Mouse (Mus musculus) left cerebral cortex, adult 8-10 months (tissue): ENCODE measurements around the gene Tec. TPM values are rescaled to one million over a fixed set of nuclear protein-coding genes. Genes with fewer than 3 reads are reported as not detected.

ENCODE experiments used
- DNase-seq, 2 experiments: peaks; one replicate each; pipeline ENCODE4 v3.0.0; 2022; ENCODE audit warnings: low spot score in 2 of 2
- total RNA-seq, 4 experiments: library from RNA; stranded (reverse); gene quantifications; 2 replicates each; pipeline ENCODE4 v1.2.4; 2022

Gene Tec
- total RNA-seq, 4 experiments from 2014 or later = 2.4 to 6.6 (median 3.9) TPM

GRCm38 (mm10) chr5:72784719-72785118 lies 83.6 kb downstream of the Tec start:
- DNase-seq = no peak

- peak in 1 of 2 experiments; percentile 41 for DNase-seq
Measured at GRCm38 (mm10) chr5:72783957-72784356, 84.3 kb downstream of the Tec start.

DNA sequence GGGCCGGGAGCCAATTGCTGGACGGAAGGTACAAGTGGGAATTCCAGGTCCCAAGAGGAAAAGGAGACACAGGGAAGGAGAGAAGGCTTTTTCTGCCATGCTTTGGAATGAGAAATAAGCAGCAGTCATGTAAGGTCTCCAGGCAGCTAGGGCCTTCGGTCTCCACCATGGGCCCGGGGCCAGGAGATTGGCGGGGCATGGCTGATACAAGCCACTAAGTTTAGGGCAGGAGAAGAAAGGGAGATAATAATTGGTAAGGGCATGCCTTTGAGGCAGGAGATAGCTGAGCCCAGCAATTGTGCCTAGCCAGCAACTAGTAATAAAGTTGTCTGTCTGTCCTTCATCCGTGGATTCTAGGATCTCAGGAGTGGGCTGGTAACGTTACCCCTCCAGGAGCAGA lies 85.2 kb downstream of the Tec start:
- DNase-seq = no peak

DNA sequence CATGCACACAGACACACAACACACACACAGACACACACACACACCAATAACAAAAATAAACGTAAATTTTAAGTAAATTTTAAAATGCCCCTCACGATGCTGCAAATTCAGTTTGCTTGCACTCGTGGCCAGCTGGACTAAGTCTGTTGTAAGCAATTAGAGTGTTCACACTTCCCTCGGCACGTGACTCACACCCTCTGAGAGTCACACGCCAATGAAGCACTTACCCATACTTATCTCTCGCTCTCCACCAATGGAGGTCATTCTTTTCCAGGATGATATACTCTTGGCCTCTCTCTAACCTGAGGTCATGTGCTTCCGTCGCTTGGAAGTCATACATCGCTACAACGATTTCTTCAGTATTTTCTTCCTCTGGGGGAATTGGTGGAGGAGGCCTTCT lies 86.5 kb downstream of the Tec start:
- DNase-seq = no peak

GRCm38 (mm10) chr5:72776595-72776994 lies 91.7 kb downstream of the Tec start:
- DNase-seq = no peak

GRCm38 (mm10) chr5:72776127-72776526 lies 92.2 kb downstream of the Tec start:
- no peak for DNase-seq

DNA sequence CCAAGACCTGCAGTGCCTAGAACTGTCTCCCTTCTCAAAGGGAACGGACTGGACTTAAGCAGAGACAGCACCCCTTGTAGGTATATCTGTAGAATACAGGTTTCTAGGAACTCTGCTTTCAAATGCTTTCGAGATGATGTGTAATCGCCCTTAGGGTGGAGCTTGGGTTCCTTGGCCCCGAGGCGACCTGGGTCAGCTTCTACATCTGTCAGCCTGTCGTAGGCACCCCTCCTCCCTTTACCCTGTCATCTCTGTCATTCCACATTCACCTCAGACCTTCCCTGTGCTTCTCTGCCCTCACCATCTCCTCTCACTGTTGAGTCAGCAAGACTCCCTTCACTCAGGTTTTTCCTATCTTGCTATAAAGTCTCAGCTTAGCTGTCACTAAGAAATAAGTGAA lies 98.4 kb downstream of the Tec start:
- no peak for DNase-seq

DNA sequence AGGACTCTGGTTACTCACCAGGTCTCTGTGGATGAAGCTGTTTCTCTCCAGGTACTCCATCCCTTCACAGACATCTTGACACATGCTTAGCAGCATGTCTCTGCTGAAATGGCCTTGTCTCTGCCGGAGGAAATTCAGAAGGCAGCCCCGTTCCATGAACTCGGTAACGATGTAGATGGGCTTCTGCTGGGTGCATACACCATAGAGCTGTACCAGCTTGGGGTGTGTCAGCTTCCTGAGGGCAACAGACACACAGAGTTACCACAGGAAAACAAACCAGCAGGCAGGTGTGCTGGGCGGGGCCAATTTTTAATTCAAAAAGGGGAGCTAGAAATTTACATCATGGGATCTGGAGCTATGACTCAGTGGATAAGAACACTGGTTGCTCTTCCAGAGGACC lies 104.7 kb downstream of the Tec start:
- DNase-seq = no peak

DNA sequence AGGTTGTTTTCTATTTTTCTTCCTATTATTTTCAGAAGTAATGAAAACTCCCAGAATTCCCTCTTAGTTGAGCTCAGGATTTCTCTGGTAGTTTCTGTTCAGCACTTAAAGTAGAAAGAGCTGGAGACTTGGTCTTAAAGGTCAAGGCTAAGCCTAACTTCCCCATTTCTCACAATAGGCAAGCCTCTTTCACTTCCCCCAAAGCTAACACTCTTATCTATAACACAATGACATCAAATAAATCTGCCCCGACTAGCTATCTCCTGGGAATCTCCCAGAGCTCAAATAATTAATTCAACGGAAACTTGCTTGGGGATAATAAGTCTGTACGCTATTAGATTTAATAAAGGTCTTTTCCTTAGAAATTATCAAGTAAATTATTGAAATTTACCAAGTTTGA lies 105.3 kb downstream of the Tec start:
- no peak for DNase-seq

DNA sequence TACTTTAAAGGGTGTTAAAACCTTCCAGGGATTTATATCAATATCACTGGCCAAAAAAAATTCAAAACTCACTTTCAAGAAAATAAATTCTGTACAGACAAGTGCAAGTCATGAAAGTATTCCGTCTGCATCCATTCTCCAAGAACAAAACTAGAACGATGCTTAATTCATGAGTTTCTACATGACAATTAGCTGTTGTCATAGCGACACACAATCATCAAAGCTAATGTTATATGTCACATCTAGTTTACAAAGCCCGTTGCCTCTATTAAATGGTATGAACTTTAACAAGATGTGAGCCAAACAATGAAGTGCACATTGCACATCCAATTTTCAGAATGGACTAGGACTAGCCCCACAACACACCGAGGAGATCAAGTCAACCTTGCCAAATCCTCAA lies 106.5 kb downstream of the Tec start:
- no peak for DNase-seq

DNA sequence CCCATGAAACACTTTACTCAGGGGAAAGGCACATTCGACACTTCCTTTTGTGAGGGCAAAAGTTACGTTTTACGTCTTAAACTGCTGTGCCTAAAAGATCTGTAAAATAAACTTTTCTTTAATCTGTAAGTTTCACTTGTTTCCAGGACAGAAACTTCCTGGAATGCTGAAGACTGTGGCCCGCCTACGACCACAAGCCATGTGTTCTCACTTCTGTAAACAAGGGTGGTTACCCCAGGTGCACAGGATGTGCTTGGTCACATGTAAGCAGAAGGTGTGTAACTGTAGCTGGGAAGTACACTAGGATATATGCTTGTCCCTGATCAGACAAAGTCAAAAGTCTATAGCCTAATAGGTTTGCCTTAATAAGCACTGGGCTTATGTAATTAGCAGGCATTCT lies 107.0 kb downstream of the Tec start:
- DNase-seq = no peak

GRCm38 (mm10) chr5:72758925-72759924 lies 109.1 kb downstream of the Tec start:
- DNase-seq = no peak

DNA sequence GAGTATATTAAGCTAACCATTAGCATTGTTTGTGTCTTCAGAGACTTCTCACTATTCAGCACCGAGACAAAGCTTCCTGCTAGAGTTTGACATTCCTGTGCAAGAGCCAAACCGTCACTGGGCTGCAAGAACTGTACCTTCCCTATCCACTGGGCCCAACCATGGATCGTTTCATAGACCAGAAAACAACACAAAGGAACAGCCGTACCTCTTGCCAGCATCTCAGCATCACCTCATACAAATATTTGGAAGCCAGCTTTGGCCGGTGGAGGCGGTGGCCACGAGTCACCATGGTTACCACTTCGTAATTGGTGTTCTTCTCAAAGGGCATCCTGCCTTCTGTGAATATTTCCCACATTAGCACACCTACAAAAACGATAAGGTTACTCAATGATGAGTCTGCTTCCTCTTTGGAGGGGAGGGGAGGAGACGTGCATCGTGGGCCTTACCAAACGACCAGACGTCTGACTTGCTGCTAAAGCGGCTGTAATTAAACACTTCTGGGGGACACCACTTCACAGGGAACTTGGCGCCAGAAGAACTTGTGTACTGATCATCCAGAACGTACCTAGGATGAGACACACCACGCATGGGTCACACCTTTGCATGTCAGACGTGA lies 111.0 kb downstream of the Tec start:
- DNase-seq = peak in 1 of 2 experiments; percentile 15

DNA sequence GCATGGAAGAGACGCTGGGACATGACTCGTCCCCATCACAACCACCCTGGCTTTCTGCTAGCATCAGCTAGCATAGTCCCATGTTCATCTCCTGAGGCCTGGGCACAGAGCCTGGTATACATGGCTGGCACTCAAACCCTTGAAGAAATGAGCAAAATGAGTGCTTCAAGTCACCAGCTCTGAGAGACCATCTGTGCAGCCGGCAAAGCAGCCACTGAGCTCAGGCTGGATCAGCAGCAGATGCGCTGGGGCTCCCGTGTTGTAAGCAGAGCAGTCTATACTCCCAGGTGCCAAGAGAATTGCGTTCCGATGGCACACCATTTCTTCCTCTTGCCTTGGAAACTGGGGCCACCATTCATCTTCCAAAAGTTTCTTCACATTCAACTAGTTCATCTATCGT lies 112.3 kb downstream of the Tec start:
- peak in 1 of 2 experiments; percentile 79 for DNase-seq

DNA sequence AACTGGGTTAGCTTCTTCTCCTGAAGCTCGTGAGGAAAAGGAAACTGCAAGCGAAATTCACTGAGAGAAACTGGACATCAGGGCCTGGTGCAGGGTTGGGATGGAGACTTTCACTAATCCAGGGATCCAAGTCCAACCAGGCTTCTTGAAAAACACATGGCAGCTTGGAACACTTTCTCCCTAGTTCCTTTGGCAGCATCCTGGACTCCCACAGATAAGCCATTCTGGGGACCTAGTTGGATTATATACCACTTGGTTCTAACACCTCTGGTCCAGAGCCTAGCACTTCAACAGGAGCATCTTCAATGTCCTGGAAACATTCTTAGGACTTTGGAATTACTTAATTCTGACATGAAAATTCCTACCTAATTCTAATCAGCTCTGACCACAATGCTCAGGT lies 113.2 kb downstream of the Tec start:
- DNase-seq = no peak

GRCm38 (mm10) chr5:72752585-72752984 lies 115.7 kb downstream of the Tec start, which contains the start of gene Txk:
Gene Txk (minus strand): TSS chr5:72752777.
- DNase-seq = no peak

DNA sequence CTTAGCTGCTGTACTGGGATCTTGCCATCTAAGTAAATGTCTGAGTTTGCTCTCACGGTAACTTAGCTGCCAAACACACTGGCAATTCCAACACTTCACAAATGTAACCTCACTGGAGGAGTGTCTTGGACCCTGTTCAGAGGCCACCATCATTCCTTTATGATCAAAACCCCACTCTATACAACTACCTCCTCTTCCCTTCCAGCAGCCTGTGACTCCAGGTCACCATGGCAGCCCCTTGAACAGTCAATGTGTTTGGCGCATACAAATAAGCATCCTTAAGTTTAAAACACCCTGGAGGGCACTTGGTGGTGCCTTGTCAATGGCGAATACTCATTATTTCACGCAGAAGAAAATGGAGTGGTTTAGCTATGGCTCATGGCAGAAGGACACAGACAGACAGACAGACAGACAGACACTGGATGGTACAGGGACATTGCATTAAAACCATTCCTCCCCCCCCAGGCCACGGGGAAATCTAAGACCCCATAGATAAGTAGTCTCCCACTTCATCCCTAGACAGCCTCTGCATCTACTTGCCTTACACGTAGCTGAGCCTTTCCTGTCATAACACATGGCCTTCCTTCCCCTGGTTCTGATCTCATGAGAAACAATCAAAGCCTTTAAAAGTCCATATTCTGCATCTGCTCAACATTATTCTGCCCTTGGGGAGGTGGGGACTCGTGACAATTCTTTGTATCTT lies 117.1 kb downstream of the Tec start:
- no peak for DNase-seq

- no peak for DNase-seq
Measured at GRCm38 (mm10) chr5:72750226-72750625, 118.1 kb downstream of the Tec start.

- DNase-seq = no peak
Measured at GRCm38 (mm10) chr5:72748659-72749265, 119.5 kb downstream of the Tec start.

DNA sequence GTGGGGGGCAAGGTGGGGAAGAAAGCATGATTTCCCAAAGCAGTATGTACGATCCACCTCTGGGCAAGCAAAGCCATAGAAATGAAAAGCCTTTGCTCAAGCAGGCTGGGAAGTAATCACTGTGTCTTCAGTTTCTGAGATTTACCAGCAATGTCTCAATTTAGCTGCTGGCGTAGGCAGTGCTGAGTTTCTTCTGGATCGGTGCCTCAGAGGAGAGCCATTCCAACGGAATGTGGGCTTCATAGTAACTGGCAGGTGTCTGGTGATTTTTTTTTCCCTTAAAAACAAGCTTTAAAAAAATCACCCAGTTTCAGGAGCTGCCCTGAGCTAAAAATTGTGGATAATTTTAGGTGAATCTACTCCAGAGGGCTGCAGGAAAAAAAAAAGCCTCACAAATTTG lies 120.9 kb downstream of the Tec start:
- DNase-seq = peak in 1 of 2 experiments; percentile 83

- DNase-seq = no peak
Measured at GRCm38 (mm10) chr5:72746461-72746860, 121.8 kb downstream of the Tec start.

DNA sequence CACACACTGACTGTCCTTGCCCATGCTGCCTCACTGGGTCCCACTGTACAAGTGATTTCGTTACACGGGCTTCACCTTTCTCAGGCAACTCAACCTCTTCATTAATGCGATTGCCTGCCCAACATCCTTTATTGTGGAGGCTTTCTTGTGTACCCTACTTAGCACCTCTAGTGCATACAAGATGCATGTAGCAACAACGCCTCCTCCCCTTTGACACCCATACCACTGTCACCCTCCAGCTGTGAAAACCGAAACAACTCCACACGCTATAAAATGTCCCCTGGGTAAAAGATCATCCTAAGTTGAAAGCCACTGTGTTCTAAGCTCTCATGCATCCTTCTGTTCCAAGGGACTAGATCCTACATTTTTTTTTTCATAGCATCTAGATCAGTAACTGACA lies 125.2 kb downstream of the Tec start:
- DNase-seq = no peak
